Mouse (Mus musculus) neural tube, embryonic 11.5 days (tissue): ENCODE results near the gene Mogat1. TPM values are rescaled to one million over a fixed set of nuclear protein-coding genes. Genes with fewer than 3 reads are reported as not detected.

ENCODE experiments used
- polyA plus RNA-seq: library from polyadenylated mRNA; unstranded; fragments of >200 nt; fragmentation: Nextera tagmentation; extraction: Ambion mirVana; gene quantifications from 2 replicates; pipeline ENCODE4 v1.2.1, GENCODE M21; 2014

The Mogat1 gene
- polyA plus RNA-seq, 1 experiment from 2014 or later = not detected

Other genes with a start within 250 kb of the Mogat1 start
- gene Sgpp2, start 200.6 kb upstream of the Mogat1 start, polyA plus RNA-seq = 1.9 and 2.2 TPM in 2 replicates
- 149 and 154 TPM in 2 replicates for gene Farsb, start 22.1 kb upstream of the Mogat1 start, polyA plus RNA-seq
- gene BC035947, start 1.2 kb downstream of the Mogat1 start, polyA plus RNA-seq = 0.17 and 0.28 TPM in 2 replicates
- gene Acsl3, start 146.8 kb downstream of the Mogat1 start, polyA plus RNA-seq = 99.9 and 104 TPM in 2 replicates
- 5.0 and 5.4 TPM in 2 replicates for gene Utp14b, start 147.0 kb downstream of the Mogat1 start, polyA plus RNA-seq